Mouse (Mus musculus) thymus, postnatal 25 days (tissue): Measurements from ENCODE around the gene Mycbp.

Source experiments
- DNase-seq: peaks from one replicate; pipeline ENCODE4 v3.0.0; 2022

Gene Mycbp

DNA sequence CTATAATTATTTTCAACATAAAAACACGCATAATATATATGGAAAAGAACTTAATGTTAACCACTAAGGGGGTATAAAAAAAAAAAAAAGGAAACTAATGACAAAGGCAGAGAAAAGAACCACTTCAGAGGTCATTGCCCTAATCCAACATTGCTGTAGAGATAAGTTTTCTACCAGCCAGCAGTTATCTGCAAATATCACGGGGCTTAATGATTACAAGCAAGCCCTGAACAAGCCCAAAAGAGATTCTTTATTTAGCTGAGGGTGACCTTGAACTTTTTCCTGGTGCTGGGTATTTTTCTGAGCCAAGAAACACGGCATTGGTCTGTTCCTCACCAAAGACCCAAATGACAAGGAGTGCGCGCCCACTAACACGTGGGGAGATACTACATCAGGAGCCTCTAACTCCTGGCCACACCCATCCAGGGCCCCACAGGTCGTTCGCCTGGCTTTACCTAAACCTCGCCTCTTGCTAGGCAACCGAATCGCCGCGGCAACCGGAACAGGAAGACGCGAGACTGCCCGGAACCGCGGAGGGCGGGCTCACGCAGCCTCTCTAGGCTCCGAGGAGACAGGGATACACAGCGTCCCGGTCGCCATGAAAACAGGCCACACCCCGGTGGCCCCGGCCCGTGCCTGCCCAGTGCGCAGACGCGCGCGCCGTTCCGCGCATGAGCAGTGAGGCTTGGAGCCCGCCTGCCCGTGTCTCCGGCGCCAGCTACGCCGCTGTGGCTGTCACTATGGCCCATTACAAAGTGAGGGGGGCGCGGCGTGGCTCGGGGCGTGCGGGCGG, at the start of gene Mycbp:
Mycbp (plus strand) TSS at position 500 of the 793 bp plus-strand sequence.
- peak; percentile 100 for DNase-seq

- no peak for DNase-seq
These were observed 47.7 kb upstream of the Mycbp start for GRCm38 (mm10) chr4:123856888-123857287.

DNA sequence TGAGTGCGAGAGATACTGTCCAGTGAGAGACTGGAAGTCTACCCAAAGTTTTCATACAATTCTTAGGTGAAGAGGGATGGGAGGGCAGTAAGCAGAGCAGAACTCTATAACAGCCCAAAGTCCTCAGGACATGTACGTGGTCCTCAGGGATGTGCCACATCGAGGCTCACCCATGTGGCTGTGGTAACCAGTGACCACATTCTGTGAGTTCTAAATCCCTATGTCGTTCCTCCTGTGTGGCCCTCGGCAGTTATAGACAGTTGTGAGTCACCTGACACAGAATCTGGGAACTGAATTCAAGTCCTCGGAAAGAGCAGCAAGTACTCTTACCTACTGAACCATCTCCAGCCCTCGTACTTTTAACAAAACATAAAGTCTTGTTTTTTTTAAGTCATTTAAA, 46.5 kb upstream of the Mycbp start:
- DNase-seq = no peak

DNA sequence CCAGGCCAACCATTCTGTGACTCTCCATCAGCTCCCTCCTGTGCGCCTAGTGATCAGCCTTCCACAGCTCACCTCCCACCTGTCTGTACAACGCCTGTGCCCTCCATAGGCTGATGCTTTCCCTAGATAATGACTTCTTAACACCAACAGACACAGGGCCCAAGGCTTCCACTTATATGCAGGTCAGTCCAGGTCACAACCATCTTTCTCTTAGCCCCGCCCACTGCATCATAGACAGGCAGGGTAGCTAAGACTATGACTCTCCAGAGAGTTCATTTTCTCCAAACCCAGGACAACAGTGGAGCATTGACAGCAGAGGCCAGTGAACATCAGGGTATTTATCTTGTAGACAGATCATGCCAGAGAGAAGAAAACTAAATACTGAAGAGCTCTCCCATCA, 45.3 kb upstream of the Mycbp start, which contains the start of gene 4933427I04Rik:
4933427I04Rik (plus strand) TSS at position 301 of the 400 bp plus-strand sequence.
- DNase-seq = no peak

DNA sequence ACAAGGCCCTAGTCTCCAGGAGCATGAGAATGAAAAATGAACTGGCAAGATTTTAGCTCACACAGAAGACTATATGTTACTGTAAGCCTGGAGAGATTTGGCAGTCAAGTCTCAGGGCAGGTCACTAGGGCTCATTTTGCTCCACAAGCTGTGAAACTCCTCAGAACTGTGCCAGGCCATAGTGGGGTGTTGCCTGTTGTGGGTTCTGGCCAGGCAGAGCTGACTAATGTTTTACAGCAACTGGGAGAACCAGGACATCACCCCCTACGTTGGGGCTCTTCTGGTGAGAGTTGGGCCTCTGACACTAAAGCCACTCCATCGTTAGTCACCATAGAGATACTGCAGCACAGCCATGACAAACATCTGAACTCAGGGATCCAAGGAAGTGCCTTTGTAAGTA, 44.8 kb upstream of the Mycbp start:
- no peak for DNase-seq

GRCm38 (mm10) chr4:123860621-123861020, 44.0 kb upstream of the Mycbp start:
- no peak for DNase-seq

- no peak for DNase-seq
These were observed 10.9 kb upstream of the Mycbp start for GRCm38 (mm10) chr4:123893726-123894125.

- no peak for DNase-seq
These were observed 10.3 kb upstream of the Mycbp start for GRCm38 (mm10) chr4:123894295-123894694.

DNA sequence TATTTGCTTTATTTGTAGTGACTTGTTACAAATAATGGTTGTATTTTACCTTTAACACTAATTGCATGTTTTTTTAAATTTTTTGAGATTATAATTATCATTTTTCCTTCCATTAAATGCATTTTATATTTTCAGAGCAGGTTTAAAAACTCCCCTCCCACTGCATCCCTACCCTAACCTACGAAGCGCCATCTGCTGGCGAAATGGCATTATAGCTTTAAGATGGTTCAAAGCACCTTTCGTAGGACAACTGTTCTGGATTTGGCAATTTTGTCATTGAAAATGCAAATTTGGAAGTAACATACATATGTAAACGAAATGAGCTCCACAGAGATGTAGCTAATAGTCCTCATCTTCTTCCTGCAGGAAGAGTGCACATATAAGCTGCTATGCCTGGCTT, 5.9 kb upstream of the Mycbp start:
- peak; percentile 27 for DNase-seq

- DNase-seq = no peak
These were observed 1.2 kb upstream of the Mycbp start for GRCm38 (mm10) chr4:123903432-123903831.

DNA sequence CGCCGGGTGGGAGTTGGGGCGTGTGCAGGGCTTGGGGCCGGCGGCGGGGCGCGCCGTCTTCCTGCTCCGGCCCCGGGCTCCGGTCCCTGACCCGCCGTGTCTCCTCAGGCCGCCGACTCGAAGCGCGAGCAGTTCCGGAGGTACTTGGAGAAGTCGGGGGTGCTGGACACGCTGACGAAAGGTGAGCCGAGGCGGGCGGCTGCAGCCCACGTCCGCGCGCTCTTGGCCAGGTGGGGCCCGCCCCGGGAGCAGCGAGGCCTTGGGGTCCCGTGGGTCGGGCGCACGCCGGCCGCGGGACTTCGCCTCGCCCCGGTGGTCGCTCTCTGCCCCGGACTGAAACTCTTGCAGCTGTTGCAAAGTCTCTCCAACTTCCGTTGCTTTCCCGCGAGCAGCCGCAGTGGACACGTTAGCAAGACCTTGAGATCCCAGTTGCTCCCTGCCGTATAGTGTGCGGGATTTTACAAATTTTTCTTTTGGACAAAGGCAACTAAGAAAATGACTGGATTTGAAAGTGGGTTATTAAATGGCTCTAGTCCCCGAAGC, 565 bp downstream of the Mycbp start:
- DNase-seq = no peak

- no peak for DNase-seq
These were observed 6.9 kb downstream of the Mycbp start for GRCm38 (mm10) chr4:123911503-123911902.

GRCm38 (mm10) chr4:123912431-123912830, 7.8 kb downstream of the Mycbp start:
- DNase-seq = no peak

DNA sequence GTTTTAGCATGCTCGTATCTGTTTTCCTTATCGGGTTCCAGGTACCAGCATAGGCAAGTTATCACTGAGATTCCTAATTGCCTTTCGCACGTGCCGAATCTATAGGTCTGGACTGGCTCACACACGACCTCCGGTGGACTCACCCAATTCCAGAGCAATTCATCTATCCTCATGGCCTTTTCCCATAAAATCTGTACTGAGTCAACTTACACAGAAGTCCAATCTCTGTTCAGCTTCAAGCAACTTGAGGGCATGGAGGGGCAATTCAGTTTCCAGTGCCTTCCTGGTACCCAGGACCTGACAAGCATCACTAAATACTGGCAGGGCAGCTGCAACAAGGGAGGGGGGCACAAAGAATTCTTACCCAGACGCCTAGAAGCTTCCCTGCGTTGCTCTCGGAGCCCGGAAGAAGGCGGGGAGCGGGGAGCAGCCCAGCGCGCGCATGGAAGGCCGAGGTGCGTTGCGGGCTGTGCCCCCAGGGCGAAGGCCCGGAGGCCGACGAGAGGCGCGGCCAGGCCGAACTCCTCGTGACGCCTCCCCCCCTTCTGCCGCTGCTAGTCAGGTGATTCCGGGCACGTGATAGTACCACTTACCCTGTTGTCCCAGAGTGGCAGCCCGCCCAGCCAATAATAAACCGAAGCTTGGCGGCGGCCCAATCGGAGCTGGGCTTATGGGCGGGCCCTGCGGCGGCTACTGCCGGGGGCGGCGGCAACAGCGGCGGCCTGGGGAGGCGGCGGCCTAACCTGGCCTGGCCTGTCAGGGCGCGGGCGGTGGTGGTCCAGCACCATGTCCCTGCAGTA, 12.3 kb downstream of the Mycbp start, which contains the start of gene Rragc:
Rragc (plus strand) TSS at position 699 of the 800 bp plus-strand sequence.
- peak; percentile 100 for DNase-seq

DNA sequence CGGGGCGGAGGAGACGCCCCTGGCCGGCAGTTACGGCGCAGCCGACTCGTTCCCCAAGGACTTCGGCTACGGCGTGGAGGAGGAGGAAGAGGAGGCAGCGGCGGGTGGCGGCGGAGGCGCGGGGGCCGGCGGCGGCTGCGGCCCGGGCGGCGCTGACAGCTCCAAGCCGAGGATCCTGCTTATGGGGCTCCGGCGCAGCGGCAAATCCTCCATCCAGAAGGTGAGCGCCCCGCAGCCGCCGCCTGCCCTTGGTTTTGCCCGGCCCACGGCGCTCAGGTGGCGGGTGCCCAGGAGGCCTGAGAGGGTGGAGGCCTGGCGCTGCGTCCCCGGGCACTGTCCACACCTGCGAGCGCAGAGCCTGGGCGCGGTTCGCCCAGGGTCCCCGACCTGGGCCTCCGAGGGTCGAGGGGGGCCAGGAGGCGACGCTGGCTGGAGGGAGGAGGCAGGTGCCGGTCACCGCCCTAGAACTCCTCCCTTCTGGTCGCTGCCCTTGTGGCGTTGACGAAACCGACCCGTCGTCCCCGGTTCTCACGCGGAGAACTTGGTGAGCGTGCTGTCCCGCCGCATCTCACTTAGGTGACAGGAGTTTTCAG, 13.0 kb downstream of the Mycbp start, which contains the start of gene 4930535I16Rik:
4930535I16Rik (minus strand) TSS at position 475 of the 593 bp plus-strand sequence.
- DNase-seq = no peak

DNA sequence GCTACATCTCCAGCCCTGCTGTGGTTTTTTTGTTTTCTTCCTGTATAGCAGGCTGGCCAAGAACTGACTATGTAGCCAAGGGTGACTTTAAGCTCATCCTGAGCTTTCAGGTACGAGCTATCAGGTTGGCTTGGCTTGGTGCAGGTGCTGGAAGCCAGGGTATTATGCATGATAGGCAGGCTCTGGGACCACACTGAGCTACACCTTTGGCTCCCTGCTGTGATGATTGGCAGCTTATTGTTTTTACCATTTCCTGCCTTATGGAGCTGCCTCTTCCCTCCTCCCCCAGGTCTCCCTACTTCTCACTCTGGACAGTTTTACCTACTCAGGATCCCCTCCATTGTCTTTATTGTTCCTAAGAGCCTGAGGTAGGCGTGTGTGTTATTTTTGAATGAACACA, 14.2 kb downstream of the Mycbp start:
- DNase-seq = no peak

GRCm38 (mm10) chr4:123921055-123921565, 16.5 kb downstream of the Mycbp start:
- no peak for DNase-seq

- no peak for DNase-seq
These were observed 23.3 kb downstream of the Mycbp start for GRCm38 (mm10) chr4:123927961-123928360.

- no peak for DNase-seq
These were observed 25.4 kb downstream of the Mycbp start for GRCm38 (mm10) chr4:123929994-123930393.

- no peak for DNase-seq
These were observed 29.7 kb downstream of the Mycbp start for GRCm38 (mm10) chr4:123934306-123934705.

- DNase-seq = no peak
These were observed 31.4 kb downstream of the Mycbp start for GRCm38 (mm10) chr4:123936059-123936458.

GRCm38 (mm10) chr4:123939838-123940237, 35.2 kb downstream of the Mycbp start:
- DNase-seq = peak; percentile 70

GRCm38 (mm10) chr4:123940878-123941277, 36.2 kb downstream of the Mycbp start:
- DNase-seq = peak; percentile 35
